Mouse (Mus musculus) intestine, embryonic 14.5 days (tissue): ENCODE measurements at regions not wholly inside any gene's neighbourhood (a gene's known extent, or its start where the extent isn't known, plus 50 kb on each side); places are given as distances from the start of the nearest gene placed in this dataset.

ENCODE experiments used
- ATAC-seq: fragments of 200-750 bp; cut with Nextera tagmentation; replicated peaks from 2 replicates; pipeline ENCODE4 v1.8.0; 2017; ENCODE audit warnings: low read depth, moderate number of reproducible peaks, moderate TSS enrichment, moderate library complexity; ENCODE audit not compliant: low FRiP score, low TSS enrichment
- DNase-seq: peaks from one replicate; pipeline ENCODE4 v3.0.0-alpha.2; 2018; ENCODE audit warnings: low spot score
- H3K27ac ChIP-seq: fragments of 300-500 bp; sonication (generic); 2 replicates; pipeline ENCODE4 v1.5.1; 2014; ENCODE audit warnings: low read depth, mild to moderate bottlenecking, control low read depth
- H3K27me3 ChIP-seq: fragments of 300-500 bp; sonication (generic); replicated peaks from 2 replicates; pipeline ENCODE4 v1.6.1; 2014; ENCODE audit warnings: low read length, control low read depth; ENCODE audit not compliant: control insufficient read depth, insufficient read depth
- H3K36me3 ChIP-seq: fragments of 300-500 bp; sonication (generic); 2 replicates; pipeline ENCODE4 v1.6.1; 2014; ENCODE audit warnings: low read length, control low read depth; ENCODE audit not compliant: control insufficient read depth, insufficient read depth
- H3K4me1 ChIP-seq: fragments of 300-500 bp; sonication (generic); replicated peaks from 2 replicates; pipeline ENCODE4 v1.6.1; 2014; ENCODE audit warnings: low read length, control low read depth, mixed read lengths; ENCODE audit not compliant: control insufficient read depth, insufficient read depth
- H3K4me2 ChIP-seq: fragments of 300-500 bp; sonication (generic); 2 replicates; pipeline ENCODE4 v1.6.1; 2014; ENCODE audit warnings: low read length
- H3K4me3 ChIP-seq: fragments of 300-500 bp; sonication (generic); 2 replicates; pipeline ENCODE4 v1.5.1; 2014; ENCODE audit warnings: low read depth, low read length, control low read depth, mixed read lengths
- H3K9ac ChIP-seq: fragments of 300-500 bp; sonication (generic); 2 replicates; pipeline ENCODE4 v1.6.1; 2014; ENCODE audit warnings: mild to moderate bottlenecking, low read length
- H3K9me3 ChIP-seq: fragments of 300-500 bp; sonication (generic); 2 replicates; pipeline ENCODE4 v1.6.1; 2016; ENCODE audit warnings: low read length, control low read depth; ENCODE audit not compliant: control insufficient read depth
- WGBS: fragments of 180-500 bp; shearing (Covaris S2); extraction: QIAGEN DNeasy Blood & Tissue Kit; methylation state at CpG from one replicate; pipeline ENCODE4 v1.1.7; 2014; 5-methylcytosine and 5-hydroxymethylcytosine counted together

DNA sequence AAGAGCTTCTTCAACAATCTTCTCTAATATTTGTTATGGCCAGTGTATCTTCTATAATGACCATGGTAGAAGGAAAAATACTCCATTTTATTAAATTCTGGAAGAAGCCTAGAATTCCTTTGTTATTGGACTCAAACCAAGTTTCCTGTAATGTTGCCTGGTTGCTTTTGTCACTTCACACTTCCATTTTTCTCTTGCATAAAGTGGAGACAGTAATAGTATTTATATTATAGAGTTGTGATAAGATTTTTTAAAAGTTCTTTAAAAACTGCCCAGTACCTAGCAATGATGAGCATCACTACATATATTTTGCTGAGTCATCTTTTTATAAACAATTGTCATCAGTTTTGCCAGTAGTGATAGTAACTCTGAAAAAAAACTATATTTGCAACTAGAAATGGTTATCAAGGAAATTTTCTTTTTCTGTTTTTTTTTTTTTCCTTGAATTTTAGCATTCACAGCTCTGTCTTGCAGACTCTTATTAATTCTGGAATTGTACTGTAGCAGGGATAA lies 415.2 kb upstream of the Aga start:
- DNase-seq, result no peak
- Histone ChIP-seq H3K9ac (no peak overlapping the region), H3K27ac (no peak overlapping the region), H3K4me2 (no peak overlapping the region), H3K27me3 (no peaks in the 10 kb centered on the region), H3K4me1 (no peaks in the 10 kb centered on the region), H3K36me3 (no peaks in the 10 kb centered on the region), H3K4me3 (no peak overlapping the region), H3K9me3 (no peaks in the 10 kb centered on the region)
- ATAC-seq, result no peak

DNA sequence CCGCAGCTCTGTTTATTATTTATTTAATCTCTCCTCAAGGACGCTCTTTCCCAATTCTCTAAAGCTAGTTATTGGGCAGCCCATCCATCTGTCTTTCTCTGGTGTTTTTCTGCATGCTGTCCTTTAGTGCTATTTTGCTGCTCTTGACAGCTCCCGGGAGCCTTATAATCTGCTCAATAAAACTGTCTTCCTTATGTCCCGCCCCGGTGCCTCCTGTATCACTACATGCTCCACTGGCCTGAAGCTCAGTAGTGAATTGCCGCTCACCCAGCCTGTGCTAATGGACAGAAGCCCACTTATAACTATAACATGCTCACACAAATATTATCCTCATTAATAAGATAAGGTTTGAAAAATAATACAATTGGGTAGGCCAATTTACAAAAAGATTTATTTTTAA lies 371.5 kb upstream of the Aga start:
- Histone ChIP-seq H3K9me3 (no peaks in the 10 kb centered on the region), H3K27ac (no peak overlapping the region), H3K36me3 (no peaks in the 10 kb centered on the region), H3K9ac (no peak overlapping the region), H3K4me3 (no peak overlapping the region), H3K27me3 (no peaks in the 10 kb centered on the region), H3K4me1 (no peaks in the 10 kb centered on the region), H3K4me2 (no peak overlapping the region)
- ATAC-seq, result no peak
- WGBS, result 73% methylated on average over 6 of the region's 6 CpGs
- no peak for DNase-seq

DNA sequence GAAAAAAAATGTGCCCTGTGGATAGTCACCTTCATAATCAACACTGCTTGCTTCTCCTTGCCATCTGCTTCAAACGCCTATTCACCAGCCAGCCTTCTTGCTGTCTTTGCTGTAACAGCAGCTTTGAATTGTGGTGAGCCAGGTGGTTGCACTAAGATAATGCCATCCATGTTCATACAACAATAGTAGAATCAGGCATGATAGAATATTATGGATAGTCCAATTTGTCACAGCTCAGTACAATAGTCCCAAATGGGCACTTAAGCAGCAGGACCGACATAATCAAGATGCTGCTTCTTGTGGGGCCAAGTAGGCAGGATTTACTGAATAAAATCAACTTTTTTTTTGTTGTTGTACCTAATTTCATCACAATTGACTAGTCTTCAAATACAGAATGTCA lies 362.6 kb upstream of the Aga start:
- Histone ChIP-seq H3K4me2 (no peak overlapping the region), H3K4me3 (no peak overlapping the region), H3K9ac (no peak overlapping the region), H3K36me3 (no peaks in the 10 kb centered on the region), H3K27ac (no peak overlapping the region), H3K9me3 (no peaks in the 10 kb centered on the region), H3K4me1 (no peaks in the 10 kb centered on the region), H3K27me3 (no peaks in the 10 kb centered on the region)
- no peak for DNase-seq
- 83% methylated on average over 2 of the region's 2 CpGs for WGBS
- ATAC-seq, result no peak

DNA sequence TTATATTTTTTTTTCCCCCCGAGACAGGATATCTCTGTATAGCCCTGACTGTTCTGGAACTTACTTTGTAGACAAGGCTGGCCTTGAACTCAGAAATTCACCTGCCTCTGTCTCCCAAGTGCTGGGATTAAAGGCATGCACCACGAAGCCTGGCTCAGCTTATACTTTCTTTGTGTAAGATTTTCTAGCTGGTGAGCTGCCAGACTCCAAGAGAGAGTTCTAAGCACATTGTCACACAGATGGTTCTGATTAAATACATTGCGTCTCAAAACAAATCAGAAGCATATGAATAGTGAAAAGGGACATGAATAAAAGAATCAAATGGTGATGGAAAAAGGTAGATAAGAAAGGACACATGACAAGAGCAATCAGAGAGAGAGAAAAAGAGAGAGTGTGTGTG lies 347.5 kb upstream of the Aga start:
- 66% methylated on average over 3 of the region's 3 CpGs for WGBS
- Histone ChIP-seq H3K4me2 (no peak overlapping the region), H3K9me3 (no peaks in the 10 kb centered on the region), H3K27me3 (no peaks in the 10 kb centered on the region), H3K4me1 (no peaks in the 10 kb centered on the region), H3K27ac (no peak overlapping the region), H3K4me3 (no peak overlapping the region), H3K36me3 (no peaks in the 10 kb centered on the region), H3K9ac (no peak overlapping the region)
- ATAC-seq (no peak), DNase-seq (no peak)

DNA sequence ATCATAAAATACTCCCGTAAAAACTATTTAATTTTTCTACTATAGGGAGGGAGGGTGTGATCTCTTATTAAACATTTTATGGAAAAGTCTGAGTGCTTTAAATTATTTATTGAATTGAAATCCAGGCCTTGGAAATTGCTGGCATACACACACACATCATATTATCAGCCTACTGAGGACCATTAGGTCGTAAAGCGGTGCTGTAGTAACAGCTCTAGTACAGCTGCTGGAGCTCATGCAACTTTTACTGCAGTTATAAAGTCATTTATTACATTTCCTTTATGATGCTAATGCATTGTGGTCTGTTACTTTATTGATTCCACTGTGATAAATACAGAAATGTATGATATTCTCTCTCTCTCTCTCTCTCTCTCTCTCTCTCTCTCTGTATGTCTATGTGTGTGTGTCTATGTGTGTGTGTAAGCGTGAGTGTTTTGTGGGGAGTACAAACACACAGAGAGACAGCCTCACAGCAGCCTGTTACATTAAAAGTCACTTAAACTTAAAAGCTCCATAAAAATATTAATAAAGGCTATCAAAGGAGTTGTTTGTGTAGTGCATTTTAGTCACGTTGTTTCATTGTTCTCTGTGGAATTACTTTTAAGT lies 339.7 kb upstream of the Aga start:
- H3K27ac ChIP-seq, result no peak overlapping the region
- H3K4me1 ChIP-seq, result no peaks in the 10 kb centered on the region
- no peaks in the 10 kb centered on the region for H3K9me3 ChIP-seq
- no peak overlapping the region for H3K4me2 ChIP-seq
- H3K36me3 ChIP-seq, result no peaks in the 10 kb centered on the region
- no peak for DNase-seq
- H3K9ac ChIP-seq, result no peak overlapping the region
- no peaks in the 10 kb centered on the region for H3K27me3 ChIP-seq
- 0 out of 2 replicates have a peak, but pooled peaks have one; percentile 50 for ATAC-seq
- H3K4me3 ChIP-seq, result no peak overlapping the region
- 71% methylated on average over 5 of the region's 5 CpGs for WGBS

DNA sequence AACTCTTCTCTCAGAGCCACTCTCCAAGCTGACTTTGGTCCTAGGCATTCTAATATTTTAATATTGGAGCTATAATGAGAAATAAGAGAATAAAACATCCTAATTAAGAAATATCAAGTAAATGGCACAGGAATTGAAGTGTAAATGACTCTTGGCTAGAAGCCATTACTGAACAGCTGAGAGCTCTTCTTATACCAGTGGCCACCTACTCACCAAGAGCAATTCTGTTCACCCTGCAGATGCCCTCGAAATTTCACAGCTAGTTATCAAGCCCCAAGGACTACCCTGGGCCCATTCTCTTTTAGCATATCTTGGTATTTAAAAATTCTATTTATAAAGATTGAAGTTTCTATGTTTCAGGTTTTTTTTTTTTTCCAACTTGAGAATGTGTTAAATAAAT lies 319.0 kb upstream of the Aga start:
- ATAC-seq (no peak), DNase-seq (no peak)
- no peaks in the 10 kb centered on the region for H3K9me3 ChIP-seq
- H3K9ac ChIP-seq, result no peak overlapping the region
- H3K4me3 ChIP-seq, result no peak overlapping the region
- H3K4me1 ChIP-seq, result no peaks in the 10 kb centered on the region
- WGBS, result 70% methylated on average over 1 of the region's 1 CpGs
- no peaks in the 10 kb centered on the region for H3K27me3 ChIP-seq
- H3K4me2 ChIP-seq, result no peak overlapping the region
- no peaks in the 10 kb centered on the region for H3K36me3 ChIP-seq
- H3K27ac ChIP-seq, result no peak overlapping the region

DNA sequence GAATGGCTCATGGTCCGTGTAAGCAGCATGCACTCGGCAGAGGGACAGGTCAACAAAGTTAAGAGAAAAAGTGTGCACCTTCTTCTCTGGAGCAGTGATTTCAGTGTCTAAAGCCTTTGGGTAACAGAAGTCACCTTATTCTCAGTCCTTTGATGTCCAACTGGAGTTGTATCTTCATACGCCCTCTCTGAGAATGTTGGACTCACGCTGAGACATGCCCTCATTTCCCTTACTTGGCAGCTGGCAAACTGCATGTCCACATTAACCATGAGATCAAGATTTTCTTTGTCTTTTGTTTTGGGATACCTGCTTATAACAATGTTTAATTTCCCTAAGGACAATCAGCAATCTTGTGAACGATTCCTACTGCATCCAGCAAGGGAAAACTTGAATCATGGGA lies 289.3 kb upstream of the Aga start:
- H3K4me1 ChIP-seq, result no peaks in the 10 kb centered on the region
- no peak overlapping the region for H3K27ac ChIP-seq
- H3K9me3 ChIP-seq, result no peaks in the 10 kb centered on the region
- no peak for DNase-seq
- no peak for ATAC-seq
- WGBS, result 83% methylated on average over 5 of the region's 5 CpGs
- no peaks in the 10 kb centered on the region for H3K36me3 ChIP-seq
- no peak overlapping the region for H3K4me2 ChIP-seq
- no peak overlapping the region for H3K4me3 ChIP-seq
- H3K9ac ChIP-seq, result no peak overlapping the region
- no peaks in the 10 kb centered on the region for H3K27me3 ChIP-seq
